Comparison of ENCODE assay signal across 1 mouse cellular context in genomic region chr16:18497865-18498515, GRCm38 (mm10).
TF ChIP-seq lines count a peak whose summit lies in the region.

No protein-coding gene starts in this region.

TF ChIP-seq in CH12.LX, 34 proteins besides CTCF, POLR2A, EP300 and RAD21 (continued from another document):
- TF ChIP-seq MAFK (IDR thresholded peaks at IDR 0.05; ENCODE audit: insufficient replicate concordance, low read length) = 0 out of 2 replicates have a peak, but pooled peaks have one; percentile 34
- TF ChIP-seq SIN3A (IDR thresholded peaks at IDR 0.05; ENCODE audit: low read length) = no peak; the same call in 1 of the 2 replicates
- TF ChIP-seq TBP (conservative IDR thresholded peaks at IDR 0.05; ENCODE audit: low read depth, low read length) = peak; percentile 32; the same call in 1 of the 2 replicates
